Mouse (Mus musculus) olfactory bulb, adult 2 months (tissue): ENCODE data around the gene Dhx34. TPM values are rescaled to one million over a fixed set of nuclear protein-coding genes. Genes with fewer than 3 reads are reported as not detected.

Experiments
- H3K27ac ChIP-seq: fragments of 200-500 bp; 2 replicates; pipeline ENCODE4 v1.5.1; 2012; ENCODE audit warnings: low read depth, low read length; ENCODE audit not compliant: insufficient read depth
- H3K4me1 ChIP-seq: fragments of 200-500 bp; 2 replicates; pipeline ENCODE4 v1.6.1; 2012; ENCODE audit warnings: low read length; ENCODE audit not compliant: control insufficient read depth, insufficient read depth
- H3K4me3 ChIP-seq: fragments of 200-500 bp; 2 replicates; pipeline ENCODE4 v1.5.1; 2012; ENCODE audit warnings: mild to moderate bottlenecking, low read depth, low read length, moderate library complexity; ENCODE audit not compliant: insufficient read depth
- CTCF ChIP-seq: fragments of 200-500 bp; IDR thresholded peaks from 2 replicates; pipeline ENCODE4 v1.5.1; 2012; ENCODE audit warnings: low read depth, mild to moderate bottlenecking, low read length, moderate library complexity; ENCODE audit not compliant: insufficient read depth
- POLR2A ChIP-seq: fragments of 200-500 bp; IDR thresholded peaks from 2 replicates; pipeline ENCODE4 v1.6.1; 2012; ENCODE audit warnings: mild to moderate bottlenecking, low read depth, low read length, moderate library complexity; ENCODE audit not compliant: insufficient read depth
- WGBS: fragments of 180-500 bp; shearing (Covaris S2); methylation state at CpG from one replicate; pipeline ENCODE4 v1.1.7; 2018; 5-methylcytosine and 5-hydroxymethylcytosine counted together
- polyA plus RNA-seq: library from polyadenylated mRNA; stranded (reverse); fragments of >200 nt; gene quantifications from 2 replicates; pipeline ENCODE4 v1.2.4, GENCODE M21; 2012; ENCODE audit warnings: low replicate concordance; ENCODE audit not compliant: missing spikeins, insufficient read depth, insufficient read length

Gene Dhx34
- polyA plus RNA-seq, 1 experiment = not detected

- WGBS = 89% methylated on average over 15 of the region's 15 CpGs
- TF ChIP-seq CTCF (no peak), POLR2A (no peak)
- no peak overlapping the region for H3K4me3 ChIP-seq
- H3K4me1 ChIP-seq = peaks cover 17% of the 10 kb centered on the region
- H3K27ac ChIP-seq = no peak overlapping the region
Observed at GRCm38 (mm10) chr7:16202756-16203504, 18.9 kb downstream of the Dhx34 start.

DNA sequence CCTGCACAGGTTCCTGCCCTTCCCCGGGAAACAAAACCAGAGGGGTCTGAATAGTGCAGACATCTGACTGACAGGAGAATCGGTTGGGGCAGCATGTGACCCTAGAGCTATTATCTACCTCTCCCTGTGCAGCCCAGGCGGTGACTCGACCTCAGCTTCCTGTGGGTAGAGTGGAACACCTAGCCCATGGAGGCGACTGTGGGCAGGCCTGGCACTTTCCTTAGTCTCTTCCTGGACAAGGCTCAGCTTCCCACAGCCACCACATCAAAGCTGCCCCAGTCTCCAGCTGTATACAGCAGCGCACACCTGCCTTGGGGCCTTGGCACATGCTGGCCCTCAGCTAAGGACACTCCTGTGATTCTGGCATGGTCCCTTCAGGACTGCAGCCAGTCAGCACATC lies 20.7 kb downstream of the Dhx34 start:
- H3K4me3 ChIP-seq = no peak overlapping the region
- H3K4me1 ChIP-seq = no peaks in the 10 kb centered on the region
- TF ChIP-seq CTCF (no peak), POLR2A (no peak)
- H3K27ac ChIP-seq = no peak overlapping the region
- 89% methylated on average over 6 of the region's 6 CpGs for WGBS

DNA sequence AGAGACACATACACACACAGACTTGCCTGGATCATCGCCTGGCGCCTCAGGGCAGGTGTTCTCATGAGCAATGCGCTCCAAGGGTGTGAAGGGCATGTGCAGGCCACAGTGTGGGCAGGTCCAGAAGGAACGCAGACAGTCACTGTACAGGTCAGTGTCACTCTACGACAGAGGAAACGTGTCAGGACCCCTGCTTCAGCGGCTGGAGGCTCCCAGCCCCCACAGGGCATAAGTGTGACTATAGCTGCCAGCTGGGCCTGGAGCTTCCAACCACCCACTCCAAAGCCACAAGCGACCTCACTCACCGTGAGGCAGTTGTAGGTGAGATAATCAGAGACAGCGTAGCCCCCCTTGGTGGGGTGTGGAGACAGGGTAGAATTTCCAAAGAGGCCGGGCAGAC lies 23.3 kb downstream of the Dhx34 start:
- no peaks in the 10 kb centered on the region for H3K4me1 ChIP-seq
- TF ChIP-seq CTCF (no peak), POLR2A (no peak)
- WGBS = 92% methylated on average over 11 of the region's 11 CpGs
- no peak overlapping the region for H3K4me3 ChIP-seq
- H3K27ac ChIP-seq = no peak overlapping the region

- H3K27ac ChIP-seq = no peak overlapping the region
- H3K4me3 ChIP-seq = no peak overlapping the region
- H3K4me1 ChIP-seq = no peaks in the 10 kb centered on the region; the same call in 1 of the 2 replicates
- WGBS = 74% methylated on average over 5 of the region's 5 CpGs
- TF ChIP-seq CTCF (no peak), POLR2A (no peak)
Observed at GRCm38 (mm10) chr7:16197166-16197565, 24.7 kb downstream of the Dhx34 start.

GRCm38 (mm10) chr7:16196616-16197015 lies 25.2 kb downstream of the Dhx34 start:
- H3K4me3 ChIP-seq = no peak overlapping the region
- no peaks in the 10 kb centered on the region; the same call in 1 of the 2 replicates for H3K4me1 ChIP-seq
- no peak overlapping the region for H3K27ac ChIP-seq
- no peak for TF ChIP-seq POLR2A
- no peak for TF ChIP-seq CTCF
- 69% methylated on average over 6 of the region's 6 CpGs for WGBS

DNA sequence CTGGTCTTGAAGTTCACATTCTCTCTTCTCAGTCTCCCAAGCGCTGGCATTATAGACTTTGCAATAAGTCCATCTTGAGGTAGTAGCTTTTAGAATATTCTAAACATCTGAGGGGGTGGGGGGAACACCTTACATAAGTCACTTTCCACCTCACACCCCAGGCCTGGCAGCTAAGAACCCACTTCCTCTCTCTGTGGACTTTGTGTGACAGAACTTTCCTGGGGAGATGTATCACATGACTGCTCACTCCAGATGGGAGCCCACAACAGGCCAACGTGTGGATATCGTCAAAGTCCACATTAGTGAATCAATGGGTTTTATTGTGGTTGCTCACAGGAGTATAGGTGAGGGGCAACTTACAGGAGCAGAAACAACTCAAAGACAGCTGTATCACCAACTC lies 28.1 kb downstream of the Dhx34 start:
- no peak for TF ChIP-seq CTCF
- TF ChIP-seq POLR2A = no peak
- Histone ChIP-seq H3K27ac (no peak overlapping the region), H3K4me1 (no peaks in the 10 kb centered on the region; the same call in 1 of the 2 replicates), H3K4me3 (no peak overlapping the region)
- 47% methylated on average over 3 of the region's 3 CpGs for WGBS

- H3K4me3 ChIP-seq = no peak overlapping the region
- no peak overlapping the region for H3K27ac ChIP-seq
- TF ChIP-seq POLR2A (no peak), CTCF (no peak)
- no peaks in the 10 kb centered on the region; the same call in 1 of the 2 replicates for H3K4me1 ChIP-seq
- WGBS = 15% methylated on average over 5 of the region's 5 CpGs
Observed at GRCm38 (mm10) chr7:16192315-16192714, 29.5 kb downstream of the Dhx34 start.

DNA sequence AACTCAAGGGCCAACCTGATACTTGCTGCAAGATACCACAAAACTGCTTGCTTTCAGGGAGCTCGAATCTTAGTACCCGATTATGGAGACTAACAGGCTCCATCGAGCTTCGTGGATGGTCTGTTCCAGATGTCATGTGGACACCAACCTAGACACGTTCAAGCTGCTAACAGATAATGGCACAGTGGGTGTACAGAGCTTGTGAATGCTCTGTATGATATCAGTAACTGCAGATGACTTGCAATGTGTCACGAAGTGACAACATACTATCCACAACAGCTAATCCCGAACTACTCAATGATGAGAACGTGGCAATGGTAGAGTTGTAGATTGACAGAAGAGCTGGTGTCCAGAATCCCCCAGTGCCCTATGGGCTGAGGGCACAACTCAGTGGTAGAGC lies 34.3 kb downstream of the Dhx34 start:
- Histone ChIP-seq H3K4me3 (no peak overlapping the region), H3K4me1 (no peaks in the 10 kb centered on the region; the same call in 1 of the 2 replicates), H3K27ac (no peak overlapping the region)
- TF ChIP-seq CTCF = no peak
- TF ChIP-seq POLR2A = no peak
- 86% methylated on average over 8 of the region's 8 CpGs for WGBS

DNA sequence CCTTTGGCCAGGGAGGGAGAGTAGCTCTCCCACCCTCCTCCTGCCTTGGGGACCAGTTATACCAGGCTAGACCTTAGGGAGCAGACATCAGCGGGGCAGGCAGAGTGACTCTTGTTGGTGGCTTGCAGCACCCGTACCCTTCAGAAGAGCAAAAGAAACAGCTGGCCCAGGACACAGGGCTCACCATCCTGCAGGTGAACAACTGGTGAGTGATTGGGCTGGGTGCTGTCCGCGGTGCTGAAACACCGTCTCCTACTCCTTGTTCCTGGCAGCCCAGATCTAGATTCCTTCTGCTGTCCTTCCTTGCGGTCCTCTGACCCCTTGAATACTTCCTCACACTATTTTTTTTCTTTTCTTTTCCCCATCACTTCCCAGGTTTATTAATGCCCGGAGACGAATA lies 38.2 kb downstream of the Dhx34 start:
- Histone ChIP-seq H3K4me1 (no peaks in the 10 kb centered on the region), H3K4me3 (no peak overlapping the region), H3K27ac (no peak overlapping the region)
- WGBS = 52% methylated on average over 8 of the region's 8 CpGs
- TF ChIP-seq POLR2A = no peak
- TF ChIP-seq CTCF = no peak
